Mouse (Mus musculus): ENCODE results near the gene Izumo1r.

- no peak for TF ChIP-seq CTCF (IDR thresholded peaks at IDR 0.05; ENCODE audit: borderline replicate concordance, control insufficient read depth, extremely low read depth, insufficient read depth, low read length, poor library complexity)
- TF ChIP-seq POLR2A (IDR thresholded peaks at IDR 0.05; ENCODE audit: control insufficient read depth, extremely low read depth, insufficient read depth, low read length, poor library complexity): no peak
These were observed 2.2 kb upstream of the Izumo1r start for GRCm38 (mm10) chr9:14905956-14906355.

Measured in thymus, adult 2 months (tissue).